Mouse (Mus musculus) heart, embryonic 11.5 days (tissue): ENCODE measurements around the gene Ascc1. TPM values are rescaled to one million over a fixed set of nuclear protein-coding genes. Genes with fewer than 3 reads are reported as not detected.

Experiments used
- ATAC-seq: fragments of 200-750 bp; cut with Nextera tagmentation; replicated peaks from 2 replicates; pipeline ENCODE4 v1.8.0; 2017; ENCODE audit warnings: moderate library complexity; ENCODE audit not compliant: insufficient number of reproducible peaks, low FRiP score, low TSS enrichment
- H3K27ac ChIP-seq: fragments of 300-500 bp; sonication (generic); 2 replicates; pipeline ENCODE4 v1.5.1; 2014; ENCODE audit warnings: mild to moderate bottlenecking, low read depth, low read length
- H3K27me3 ChIP-seq: fragments of 300-500 bp; sonication (generic); 2 replicates; pipeline ENCODE4 v1.6.1; 2014; ENCODE audit warnings: mild to moderate bottlenecking, low read length, mixed read lengths; ENCODE audit not compliant: control insufficient read depth, insufficient read depth
- H3K36me3 ChIP-seq: fragments of 300-500 bp; sonication (generic); 2 replicates; pipeline ENCODE4 v1.6.1; 2014; ENCODE audit warnings: mild to moderate bottlenecking, low read length, moderate library complexity, mixed read lengths; ENCODE audit not compliant: control insufficient read depth, insufficient read depth
- H3K4me1 ChIP-seq: fragments of 300-500 bp; sonication (generic); 2 replicates; pipeline ENCODE4 v1.6.1; 2014; ENCODE audit warnings: low read length; ENCODE audit not compliant: control insufficient read depth, insufficient read depth
- H3K4me2 ChIP-seq: fragments of 300-500 bp; sonication (generic); 2 replicates; pipeline ENCODE4 v1.6.1; 2014; ENCODE audit warnings: mild to moderate bottlenecking, moderate library complexity
- H3K4me3 ChIP-seq: fragments of 300-500 bp; sonication (generic); 2 replicates; pipeline ENCODE4 v1.5.1; 2014; ENCODE audit warnings: low read depth, low read length
- H3K9ac ChIP-seq: fragments of 300-500 bp; sonication (generic); 2 replicates; pipeline ENCODE4 v1.6.1; 2014; ENCODE audit warnings: mild to moderate bottlenecking, low read depth, low read length, moderate library complexity
- H3K9me3 ChIP-seq: fragments of 300-500 bp; sonication (generic); replicated peaks from 2 replicates; pipeline ENCODE4 v1.6.1; 2016; ENCODE audit warnings: low read length; ENCODE audit not compliant: control insufficient read depth
- WGBS: fragments of 180-500 bp; shearing (Covaris S2); extraction: QIAGEN DNeasy Blood & Tissue Kit; methylation state at CpG from one replicate; pipeline ENCODE4 v1.1.7; 2014; ENCODE audit not compliant: insufficient replicate concordance; 5-methylcytosine and 5-hydroxymethylcytosine counted together
- polyA plus RNA-seq: library from polyadenylated mRNA; unstranded; fragments of >200 nt; fragmentation: Nextera tagmentation; extraction: Ambion mirVana; gene quantifications from 2 replicates; pipeline ENCODE4 v1.2.1, GENCODE M21; 2014

Ascc1 gene
- polyA plus RNA-seq, 1 experiment from 2014 or later: 36.2 TPM

GRCm38 (mm10) chr10:59980815-59981244, 21.8 kb upstream of the Ascc1 start:
- H3K4me3 ChIP-seq: no peak overlapping the region
- peak overlapping the region; percentile 22; the same call in 1 of the 2 replicates for H3K27ac ChIP-seq
- peaks cover 26% of the 10 kb centered on the region for H3K4me1 ChIP-seq
- ATAC-seq: no peak
- 0 out of 2 replicates have a peak, but pooled peaks cover 2% of the 10 kb centered on the region for H3K36me3 ChIP-seq
- H3K9me3 ChIP-seq: no peaks in the 10 kb centered on the region
- H3K9ac ChIP-seq: 0 out of 2 replicates have a peak overlapping the region, but pooled peaks have one; percentile 10
- H3K4me2 ChIP-seq: no peak overlapping the region
- no peaks in the 10 kb centered on the region for H3K27me3 ChIP-seq
- WGBS: 67% methylated on average over 6 of the region's 6 CpGs

- no peak overlapping the region for H3K4me3 ChIP-seq
- H3K4me1 ChIP-seq: peaks cover 26% of the 10 kb centered on the region
- 68% methylated on average over 4 of the region's 4 CpGs for WGBS
- H3K27ac ChIP-seq: no peak overlapping the region; the same call in 1 of the 2 replicates
- 0 out of 2 replicates have a peak, but pooled peaks cover 3% of the 10 kb centered on the region for H3K36me3 ChIP-seq
- H3K9ac ChIP-seq: 0 out of 2 replicates have a peak overlapping the region, but pooled peaks have one; percentile 18
- no peaks in the 10 kb centered on the region for H3K9me3 ChIP-seq
- no peak for ATAC-seq
- H3K27me3 ChIP-seq: no peaks in the 10 kb centered on the region
- H3K4me2 ChIP-seq: no peak overlapping the region
Observed at GRCm38 (mm10) chr10:59981336-59981735, 21.3 kb upstream of the Ascc1 start.

GRCm38 (mm10) chr10:59981792-59982191, 20.8 kb upstream of the Ascc1 start:
- ATAC-seq: 0 out of 2 replicates have a peak, but pooled peaks have one; percentile 9
- 73% methylated on average over 9 of the region's 9 CpGs for WGBS
- no peaks in the 10 kb centered on the region for H3K27me3 ChIP-seq
- peaks cover 6% of the 10 kb centered on the region; the same call in 1 of the 2 replicates for H3K36me3 ChIP-seq
- H3K9ac ChIP-seq: no peak overlapping the region
- peaks cover 26% of the 10 kb centered on the region for H3K4me1 ChIP-seq
- no peak overlapping the region for H3K4me3 ChIP-seq
- H3K4me2 ChIP-seq: no peak overlapping the region
- H3K27ac ChIP-seq: no peak overlapping the region
- H3K9me3 ChIP-seq: no peaks in the 10 kb centered on the region

GRCm38 (mm10) chr10:59982379-59982873, 20.2 kb upstream of the Ascc1 start:
- Histone ChIP-seq H3K27ac (no peak overlapping the region), H3K9ac (no peak overlapping the region)

GRCm38 (mm10) chr10:59988036-59988435, 14.6 kb upstream of the Ascc1 start:
- Histone ChIP-seq H3K4me3 (no peak overlapping the region), H3K4me2 (no peak overlapping the region), H3K36me3 (peaks cover 14% of the 10 kb centered on the region; the same call in 1 of the 2 replicates), H3K4me1 (peaks cover 13% of the 10 kb centered on the region), H3K27ac (no peak overlapping the region), H3K9me3 (no peaks in the 10 kb centered on the region), H3K9ac (no peak overlapping the region), H3K27me3 (no peaks in the 10 kb centered on the region)
- WGBS: 65% methylated on average over 4 of the region's 4 CpGs
- no peak for ATAC-seq

More at GRCm38 (mm10) chr10:59982379-59982873, 20.2 kb upstream of the Ascc1 start:
- ATAC-seq: no peak
- Histone ChIP-seq H3K4me3 (no peak overlapping the region), H3K4me1 (peaks cover 26% of the 10 kb centered on the region), H3K9me3 (no peaks in the 10 kb centered on the region), H3K4me2 (no peak overlapping the region), H3K36me3 (peaks cover 9% of the 10 kb centered on the region; the same call in 1 of the 2 replicates), H3K27me3 (no peaks in the 10 kb centered on the region)
- 68% methylated on average over 12 of the region's 12 CpGs for WGBS

GRCm38 (mm10) chr10:59990393-59990792, 12.2 kb upstream of the Ascc1 start:
- Histone ChIP-seq H3K4me2 (no peak overlapping the region), H3K27me3 (no peaks in the 10 kb centered on the region), H3K9ac (no peak overlapping the region), H3K4me3 (no peak overlapping the region), H3K36me3 (peaks cover 17% of the 10 kb centered on the region), H3K9me3 (no peaks in the 10 kb centered on the region), H3K4me1 (peaks cover 13% of the 10 kb centered on the region), H3K27ac (no peak overlapping the region)
- 93% methylated on average over 9 of the region's 9 CpGs for WGBS
- no peak for ATAC-seq

- no peak overlapping the region for H3K4me3 ChIP-seq
- WGBS: 61% methylated on average over 9 of the region's 9 CpGs
- H3K4me2 ChIP-seq: no peak overlapping the region
- H3K36me3 ChIP-seq: peaks cover 17% of the 10 kb centered on the region
- no peak overlapping the region for H3K9ac ChIP-seq
- H3K27me3 ChIP-seq: no peaks in the 10 kb centered on the region
- ATAC-seq: no peak
- H3K27ac ChIP-seq: no peak overlapping the region
- no peaks in the 10 kb centered on the region for H3K9me3 ChIP-seq
- peaks cover 13% of the 10 kb centered on the region for H3K4me1 ChIP-seq
Observed at GRCm38 (mm10) chr10:59991262-59991880, 11.2 kb upstream of the Ascc1 start.

GRCm38 (mm10) chr10:59992024-59992423, 10.6 kb upstream of the Ascc1 start:
- Histone ChIP-seq H3K27me3 (no peaks in the 10 kb centered on the region), H3K36me3 (peaks cover 14% of the 10 kb centered on the region), H3K9ac (no peak overlapping the region), H3K27ac (no peak overlapping the region), H3K4me3 (no peak overlapping the region), H3K9me3 (no peaks in the 10 kb centered on the region), H3K4me2 (no peak overlapping the region), H3K4me1 (peaks cover 13% of the 10 kb centered on the region)
- 66% methylated on average over 8 of the region's 8 CpGs for WGBS
- no peak for ATAC-seq
